Mouse (Mus musculus) hindbrain, embryonic 12.5 days (tissue): ENCODE results near the gene Tead4. TPM values are rescaled to one million over a fixed set of nuclear protein-coding genes. Genes with fewer than 3 reads are reported as not detected.
"Not testable (repeated sequence)": the region's sequence is repeated elsewhere in the genome, so short reads cannot be mapped to it uniquely, and the experiment has no call there.

ENCODE experiments used
- ATAC-seq: fragments of 200-750 bp; cut with Nextera tagmentation; 2 replicates; pipeline ENCODE4 v1.8.0; 2017; ENCODE audit warnings: moderate TSS enrichment; ENCODE audit not compliant: low FRiP score
- H3K27ac ChIP-seq: fragments of 300-500 bp; sonication (generic); 2 replicates; pipeline ENCODE4 v1.5.1; 2016; ENCODE audit warnings: mild to moderate bottlenecking
- H3K27me3 ChIP-seq: fragments of 300-500 bp; sonication (generic); 2 replicates; pipeline ENCODE4 v1.6.1; 2016; ENCODE audit warnings: mild to moderate bottlenecking
- H3K36me3 ChIP-seq: fragments of 300-500 bp; sonication (generic); 2 replicates; pipeline ENCODE4 v1.6.1; 2016; ENCODE audit warnings: mild to moderate bottlenecking
- H3K4me1 ChIP-seq: fragments of 300-500 bp; sonication (generic); 2 replicates; pipeline ENCODE4 v1.6.1; 2016
- H3K4me2 ChIP-seq: fragments of 300-500 bp; sonication (generic); replicated peaks from 2 replicates; pipeline ENCODE4 v1.6.1; 2016; ENCODE audit warnings: mild to moderate bottlenecking
- H3K4me3 ChIP-seq: fragments of 300-500 bp; sonication (generic); 2 replicates; pipeline ENCODE4 v1.5.1; 2016; ENCODE audit warnings: mild to moderate bottlenecking
- H3K9ac ChIP-seq: fragments of 300-500 bp; sonication (generic); 2 replicates; pipeline ENCODE4 v1.6.1; 2016; ENCODE audit warnings: mild to moderate bottlenecking, moderate library complexity
- H3K9me3 ChIP-seq: fragments of 300-500 bp; sonication (generic); replicated peaks from 2 replicates; pipeline ENCODE4 v1.6.1; 2016; ENCODE audit warnings: mild to moderate bottlenecking
- WGBS: fragments of 180-500 bp; shearing (Covaris S2); methylation state at CpG from one replicate; pipeline ENCODE4 v1.1.7; 2016; 5-methylcytosine and 5-hydroxymethylcytosine counted together
- polyA plus RNA-seq: library from polyadenylated mRNA; unstranded; fragments of >200 nt; fragmentation: Nextera tagmentation; extraction: Ambion mirVana; gene quantifications from 2 replicates; pipeline ENCODE4 v1.2.1, GENCODE M21; 2016

The Tead4 gene
- polyA plus RNA-seq, 1 experiment from 2014 or later = 2.4 TPM

DNA sequence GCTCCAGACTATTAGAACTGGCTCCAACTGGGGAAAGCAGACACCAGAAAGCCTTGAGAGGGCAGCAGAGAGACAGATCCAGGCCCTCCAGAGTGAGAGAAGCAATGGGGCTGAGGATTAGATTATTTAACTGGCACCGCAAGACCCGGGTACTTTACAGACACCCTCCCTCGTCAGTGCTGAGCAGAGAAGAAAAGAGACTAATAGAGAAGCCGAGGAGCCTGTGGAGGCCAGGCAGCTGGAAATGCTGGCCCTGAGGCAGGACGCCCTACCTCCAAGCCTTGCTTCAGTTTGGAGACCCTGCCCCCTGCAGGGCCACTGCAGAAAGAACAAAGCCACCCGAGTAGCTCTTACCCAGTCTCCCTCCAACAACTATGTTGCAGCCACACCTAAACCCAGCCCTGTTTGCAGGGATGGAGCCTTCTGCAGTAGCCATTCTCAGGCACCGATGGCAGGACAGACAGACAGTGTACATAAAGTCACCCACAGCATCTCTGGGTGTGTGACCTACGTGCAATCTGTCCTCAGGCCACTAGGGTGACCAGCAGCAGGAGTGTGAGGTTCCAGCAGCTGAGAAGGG is 73.1 kb downstream of the Tead4 start:
- no peak overlapping the region for H3K27ac ChIP-seq
- no peak overlapping the region; the same call in 1 of the 2 replicates for H3K4me2 ChIP-seq
- H3K9me3 ChIP-seq = no peaks in the 10 kb centered on the region
- H3K4me3 ChIP-seq = no peak overlapping the region
- no peak overlapping the region for H3K9ac ChIP-seq
- H3K27me3 ChIP-seq = no peaks in the 10 kb centered on the region
- H3K36me3 ChIP-seq = no peaks in the 10 kb centered on the region
- H3K4me1 ChIP-seq = 0 out of 2 replicates have a peak, but pooled peaks cover 5% of the 10 kb centered on the region
- 32% methylated on average over 8 of the region's 8 CpGs for WGBS
- ATAC-seq = peak; percentile 30; the same call in 1 of the 2 replicates

DNA sequence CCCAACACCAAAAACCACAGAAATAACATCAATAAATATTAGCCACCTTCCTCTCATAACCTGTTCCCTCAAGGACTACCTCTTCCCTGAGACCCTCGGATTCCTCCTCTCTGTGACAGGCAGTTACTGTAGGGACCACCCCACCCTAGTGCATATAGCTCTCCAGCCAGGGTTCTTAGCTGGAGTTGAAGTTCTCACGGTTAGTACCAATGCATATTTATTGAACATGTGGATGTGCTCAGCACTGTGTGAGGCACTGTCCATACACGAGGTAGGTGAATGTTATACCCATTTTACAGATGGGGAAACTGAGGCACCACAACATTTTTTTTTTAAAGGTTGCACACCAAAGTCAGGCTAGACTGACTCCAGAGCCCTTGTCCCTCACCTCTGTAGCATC is 73.7 kb downstream of the Tead4 start:
- Histone ChIP-seq H3K27ac (no peak overlapping the region), H3K9me3 (no peaks in the 10 kb centered on the region), H3K27me3 (no peaks in the 10 kb centered on the region), H3K36me3 (no peaks in the 10 kb centered on the region), H3K9ac (no peak overlapping the region), H3K4me2 (no peak overlapping the region), H3K4me3 (no peak overlapping the region), H3K4me1 (0 out of 2 replicates have a peak, but pooled peaks cover 2% of the 10 kb centered on the region)
- peak; percentile 26; the same call in 1 of the 2 replicates for ATAC-seq
- WGBS = 82% methylated on average over 3 of the region's 3 CpGs

DNA sequence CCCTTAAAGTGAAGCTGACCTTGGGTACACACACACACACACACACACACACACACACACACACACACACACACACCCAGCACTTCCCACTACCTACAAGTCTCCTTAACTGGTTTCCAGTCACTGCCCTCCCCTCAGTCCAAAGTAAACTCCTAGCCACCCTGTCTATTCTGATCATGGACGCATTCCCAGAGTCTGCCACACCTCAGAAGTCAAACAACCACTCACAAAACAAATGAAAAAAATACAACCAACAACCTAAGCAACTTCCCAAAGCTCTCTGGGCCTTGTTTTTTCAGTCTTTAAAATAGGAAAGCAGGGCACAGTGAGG is 74.8 kb downstream of the Tead4 start:
- Histone ChIP-seq H3K36me3 (no peaks in the 10 kb centered on the region), H3K9ac (no peak overlapping the region), H3K27ac (no peak overlapping the region), H3K4me1 (no peaks in the 10 kb centered on the region), H3K9me3 (no peaks in the 10 kb centered on the region), H3K4me2 (no peak overlapping the region), H3K4me3 (no peak overlapping the region), H3K27me3 (no peaks in the 10 kb centered on the region)
- ATAC-seq = no peak
- WGBS = 88% methylated on average over 1 of the region's 1 CpGs

DNA sequence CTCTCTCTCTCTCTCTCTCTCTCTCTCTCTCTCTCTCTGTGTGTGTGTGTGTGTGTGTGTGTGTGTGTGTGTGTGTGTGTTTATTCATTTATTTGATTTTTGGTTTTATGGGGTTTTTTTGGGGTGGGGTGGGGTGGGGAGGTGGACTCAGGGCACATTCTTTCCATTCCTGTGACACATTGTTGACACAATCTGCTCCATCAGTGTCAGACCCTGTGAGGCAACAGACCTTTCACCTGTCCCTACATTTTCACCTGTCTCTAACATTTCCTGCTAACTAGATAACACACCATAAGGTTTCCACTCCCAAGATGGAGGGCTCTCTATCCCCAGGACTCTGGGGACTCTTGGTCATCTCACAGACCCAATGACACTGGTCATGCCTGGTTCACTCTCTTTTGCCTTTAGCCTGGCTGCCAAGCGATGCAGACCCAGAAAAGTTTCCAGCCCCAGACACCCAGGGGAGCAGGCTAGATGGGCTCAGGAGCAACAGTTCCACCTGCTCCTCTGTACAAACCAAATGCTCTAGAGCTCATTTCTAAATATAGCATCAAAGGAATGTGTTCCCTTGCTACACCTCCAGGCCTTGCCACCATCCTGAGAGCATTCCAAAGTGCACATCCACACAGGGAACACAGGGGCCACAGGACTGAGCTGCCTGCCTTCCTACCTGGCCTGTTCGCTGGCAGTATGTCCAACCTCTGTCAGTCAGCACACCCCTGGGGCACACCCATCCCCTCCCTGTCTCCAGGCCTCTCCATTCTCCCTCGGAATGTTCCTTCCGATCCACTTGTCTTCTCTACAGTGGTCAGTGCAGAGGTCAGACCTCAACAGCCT is 75.4 kb downstream of the Tead4 start:
- Histone ChIP-seq H3K4me1 (no peaks in the 10 kb centered on the region), H3K36me3 (no peaks in the 10 kb centered on the region), H3K9me3 (no peaks in the 10 kb centered on the region), H3K27ac (no peak overlapping the region), H3K4me3 (no peak overlapping the region), H3K27me3 (no peaks in the 10 kb centered on the region), H3K4me2 (no peak overlapping the region), H3K9ac (no peak overlapping the region)
- ATAC-seq = no peak
- WGBS = 64% methylated on average over 4 of the region's 4 CpGs

DNA sequence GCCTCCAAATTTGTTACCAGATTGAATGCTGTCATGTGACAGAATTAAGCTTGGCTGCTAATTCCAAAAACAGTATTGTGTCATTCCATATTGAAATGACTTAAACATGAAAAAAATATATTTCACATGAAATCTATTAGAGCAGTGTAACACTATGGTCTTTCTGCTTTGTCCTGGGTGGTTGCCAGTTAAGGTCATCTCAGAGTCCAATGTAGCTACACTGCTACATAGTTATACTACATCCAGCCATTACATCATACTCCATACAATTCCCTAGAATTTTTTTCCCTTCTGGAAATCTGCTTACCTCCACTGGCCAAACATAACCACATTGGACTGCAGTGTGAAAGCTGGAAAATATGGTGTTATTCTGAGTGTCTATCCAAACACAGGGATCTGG is 77.5 kb downstream of the Tead4 start:
- H3K9ac ChIP-seq = no peak overlapping the region
- no peaks in the 10 kb centered on the region for H3K4me1 ChIP-seq
- no peaks in the 10 kb centered on the region for H3K9me3 ChIP-seq
- no peak for ATAC-seq
- no peak overlapping the region for H3K4me2 ChIP-seq
- no peak overlapping the region for H3K27ac ChIP-seq
- no peaks in the 10 kb centered on the region for H3K36me3 ChIP-seq
- no peak overlapping the region for H3K4me3 ChIP-seq
- H3K27me3 ChIP-seq = no peaks in the 10 kb centered on the region

DNA sequence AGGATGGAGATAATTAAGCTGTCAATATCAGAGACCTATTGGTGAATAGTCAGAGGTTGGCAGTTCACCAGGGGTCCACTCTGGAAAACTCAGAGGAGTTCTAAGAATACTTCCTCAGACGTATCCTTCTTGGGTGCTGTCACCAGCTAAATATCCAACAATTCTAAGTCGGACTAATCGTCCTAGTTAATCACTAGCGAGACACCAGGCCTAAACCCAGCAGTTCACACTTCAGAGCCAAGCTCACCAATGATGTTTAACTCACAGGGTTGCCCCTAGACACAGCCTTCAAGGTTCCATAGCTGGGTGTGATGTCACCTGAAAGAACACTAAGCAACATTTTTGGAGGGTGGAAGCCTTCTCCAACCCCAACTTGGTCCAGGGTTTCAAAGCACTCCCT is 85.6 kb downstream of the Tead4 start:
- not testable (repeated sequence) for ATAC-seq
- WGBS = 91% methylated on average over 4 of the region's 4 CpGs

DNA sequence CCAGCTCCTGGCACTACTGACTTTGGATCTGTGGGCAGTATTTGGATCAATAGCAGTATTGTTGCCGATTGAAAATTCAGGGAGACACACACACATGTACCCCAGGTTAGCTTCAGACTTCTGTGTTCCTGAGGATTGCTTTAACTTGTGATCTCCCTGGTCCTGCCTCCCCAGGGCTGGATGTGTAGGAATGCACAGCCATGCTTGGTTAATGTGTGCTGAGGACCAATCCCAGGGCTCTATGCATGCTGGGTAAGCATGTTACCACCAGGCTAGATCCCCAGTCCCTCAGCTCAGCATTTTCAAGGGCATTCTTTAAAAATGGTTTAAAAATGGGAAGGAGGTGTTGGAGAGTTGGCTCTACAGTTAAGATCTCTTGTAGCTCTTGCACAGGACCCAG is 91.4 kb downstream of the Tead4 start:
- H3K4me3 ChIP-seq, H3K9me3 ChIP-seq, H3K36me3 ChIP-seq, H3K27ac ChIP-seq, H3K27me3 ChIP-seq, H3K9ac ChIP-seq, ATAC-seq, H3K4me2 ChIP-seq, H3K4me1 ChIP-seq: not testable (repeated sequence)
- 95% methylated on average over 1 of the region's 1 CpGs for WGBS

More for the DNA sequence above, 85.6 kb downstream of the Tead4 start:
- not testable (repeated sequence) for H3K27ac ChIP-seq, H3K4me1 ChIP-seq, H3K4me3 ChIP-seq, H3K9ac ChIP-seq, H3K4me2 ChIP-seq, H3K9me3 ChIP-seq, H3K27me3 ChIP-seq, H3K36me3 ChIP-seq

DNA sequence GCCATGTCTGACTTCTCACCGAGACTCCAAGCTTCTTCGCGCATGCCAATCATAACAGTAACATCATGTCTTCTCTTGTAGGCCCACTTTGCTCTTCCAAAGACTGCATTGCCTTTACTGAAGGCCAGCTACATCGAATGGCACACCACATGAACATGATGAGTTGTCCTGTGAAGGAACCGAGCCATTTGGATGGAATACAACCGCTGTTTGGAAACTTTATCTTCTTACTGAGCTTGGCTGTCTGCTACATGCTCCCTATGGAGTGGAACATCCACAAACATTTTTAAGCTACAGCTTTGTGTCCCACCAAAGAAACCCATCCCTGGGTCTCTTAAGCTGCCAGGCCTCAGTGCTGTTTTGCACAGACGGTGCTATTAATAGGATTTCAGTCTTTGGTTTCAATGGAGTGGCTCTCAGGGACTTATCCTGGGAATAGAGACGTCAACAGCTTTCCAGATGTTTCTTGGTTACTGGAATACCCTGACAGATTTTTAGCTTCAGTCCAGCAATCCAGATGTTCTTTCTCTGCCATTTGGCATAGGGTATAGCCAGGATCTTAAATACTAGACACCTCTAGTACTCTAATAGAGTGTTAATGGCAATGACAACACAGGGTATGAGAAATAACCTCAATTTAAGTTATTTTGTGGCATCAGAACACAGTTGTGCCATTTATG is 92.0 kb downstream of the Tead4 start:
- no peaks in the 10 kb centered on the region for H3K36me3 ChIP-seq
- 84% methylated on average over 8 of the region's 8 CpGs for WGBS
- H3K4me3 ChIP-seq = no peak overlapping the region
- no peak overlapping the region for H3K4me2 ChIP-seq
- no peaks in the 10 kb centered on the region for H3K9me3 ChIP-seq
- H3K27me3 ChIP-seq = no peaks in the 10 kb centered on the region
- no peaks in the 10 kb centered on the region for H3K4me1 ChIP-seq
- no peak overlapping the region for H3K9ac ChIP-seq
- no peak for ATAC-seq
- H3K27ac ChIP-seq = no peak overlapping the region

DNA sequence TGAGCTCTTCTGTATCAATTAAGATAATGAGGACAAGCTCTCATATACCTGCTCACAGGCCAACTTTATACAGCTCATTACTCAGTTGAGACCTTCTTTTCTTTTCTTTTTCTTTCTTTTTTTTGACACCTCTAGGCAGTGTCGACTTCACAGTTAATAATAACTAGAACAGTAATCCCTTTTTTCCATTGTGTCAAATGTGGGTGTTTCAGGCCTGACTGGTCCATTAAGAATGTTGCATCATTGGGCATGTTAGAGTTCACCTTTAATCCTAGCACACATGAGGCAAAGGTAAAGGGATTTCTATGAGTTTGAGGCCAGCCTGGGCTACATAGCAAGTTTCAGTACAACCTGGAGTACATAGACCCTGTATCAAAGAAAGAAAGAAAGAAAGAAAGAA is 97.1 kb downstream of the Tead4 start:
- Histone ChIP-seq H3K4me1 (peaks cover 6% of the 10 kb centered on the region; the same call in 1 of the 2 replicates), H3K9ac (no peak overlapping the region), H3K9me3 (no peaks in the 10 kb centered on the region), H3K4me3 (no peak overlapping the region), H3K27me3 (no peaks in the 10 kb centered on the region), H3K36me3 (no peaks in the 10 kb centered on the region), H3K4me2 (no peak overlapping the region), H3K27ac (no peak overlapping the region)
- ATAC-seq = no peak
- 81% methylated on average over 1 of the region's 1 CpGs for WGBS

DNA sequence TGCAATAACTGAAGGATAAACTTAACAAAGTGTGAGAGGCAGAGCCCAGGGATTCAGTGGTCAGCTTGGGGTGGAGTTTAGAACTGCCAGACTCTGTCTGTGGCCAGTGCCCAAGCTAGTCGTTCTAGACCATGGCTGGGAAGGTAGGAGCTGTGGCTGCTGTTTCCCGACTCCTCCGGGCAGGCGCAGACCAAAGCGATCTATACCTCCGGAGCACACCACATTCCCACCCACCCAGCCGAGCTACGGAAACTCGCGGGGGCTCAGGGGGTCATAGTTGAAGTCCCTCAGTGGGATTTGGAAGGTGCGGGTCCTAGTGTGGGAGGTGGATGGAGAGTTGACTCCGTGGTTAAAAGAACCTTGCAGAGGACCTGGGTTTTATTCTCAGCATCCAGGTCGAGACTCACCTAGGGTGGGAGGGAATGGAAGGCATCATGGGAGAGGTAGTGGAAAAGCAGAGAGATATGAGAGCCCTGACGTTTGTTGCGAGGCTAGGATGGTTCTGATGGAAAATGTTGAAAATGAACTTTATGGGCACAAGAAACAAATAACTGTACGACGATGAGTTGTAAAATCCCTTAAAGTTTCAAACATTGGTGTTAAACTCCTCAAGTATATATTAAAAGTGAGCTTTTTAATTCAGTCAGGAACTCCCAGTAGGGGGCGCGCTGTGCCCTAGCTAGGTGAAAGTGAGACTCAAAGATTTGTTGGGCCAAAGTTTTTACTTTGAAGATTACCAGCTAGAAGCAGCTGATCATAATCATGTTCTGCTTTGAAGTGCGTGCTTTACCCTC is 99.6 kb downstream of the Tead4 start:
- WGBS = under 1% methylated on average over 20 of the region's 20 CpGs
- Histone ChIP-seq H3K4me2 (peak overlapping the region; percentile 67), H3K27ac (no peak overlapping the region), H3K9me3 (no peaks in the 10 kb centered on the region), H3K4me1 (peaks cover 6% of the 10 kb centered on the region; the same call in 1 of the 2 replicates), H3K4me3 (peak overlapping the region; percentile 45), H3K36me3 (no peaks in the 10 kb centered on the region), H3K9ac (peak overlapping the region; percentile 51; the same call in 1 of the 2 replicates), H3K27me3 (no peaks in the 10 kb centered on the region)
- ATAC-seq = no peak

DNA sequence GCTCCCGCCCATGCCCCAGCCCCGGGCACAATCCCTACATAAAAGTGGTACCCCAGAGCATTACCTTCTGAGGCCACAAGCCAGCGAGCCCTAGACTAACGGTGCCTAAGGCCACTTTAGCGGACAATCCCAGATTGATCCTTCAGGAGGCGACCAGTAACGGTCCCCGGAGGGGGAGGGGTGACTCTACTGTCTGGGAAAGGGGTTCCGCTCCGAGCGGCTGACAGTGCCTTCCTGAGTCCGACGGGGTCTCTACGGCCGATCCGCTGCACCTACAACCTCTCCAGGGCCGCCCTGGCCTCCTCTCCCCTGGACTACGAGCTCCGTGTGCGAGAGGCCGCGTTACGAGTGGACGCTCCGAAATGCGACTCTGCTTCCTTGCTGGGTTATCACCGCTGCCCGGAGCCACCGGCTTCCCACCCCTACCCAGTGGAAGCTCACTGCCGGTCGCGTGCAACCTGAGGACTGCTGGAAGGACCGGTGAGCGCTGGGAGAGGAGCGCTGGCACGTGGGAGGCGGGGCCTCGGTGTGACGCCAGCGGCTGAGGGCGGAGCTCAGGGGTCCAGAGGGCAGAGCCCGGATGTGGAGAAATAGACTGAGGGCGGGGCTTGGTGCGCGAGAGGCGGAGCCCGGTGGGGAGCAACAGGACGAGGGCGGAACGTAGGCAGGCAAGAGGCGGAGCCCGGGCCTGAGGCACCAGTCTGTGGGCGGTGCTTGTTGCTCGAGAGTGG is 100.3 kb downstream of the Tead4 start:
- Histone ChIP-seq H3K27me3 (no peaks in the 10 kb centered on the region), H3K4me2 (peak overlapping the region; percentile 67), H3K4me1 (peaks cover 6% of the 10 kb centered on the region; the same call in 1 of the 2 replicates), H3K27ac (no peak overlapping the region), H3K9ac (peak overlapping the region; percentile 60), H3K36me3 (no peaks in the 10 kb centered on the region), H3K9me3 (no peaks in the 10 kb centered on the region), H3K4me3 (peak overlapping the region; percentile 45)
- WGBS = under 1% methylated on average over 52 of the region's 54 CpGs
- peak; percentile 98 for ATAC-seq
